Mouse (Mus musculus): ENCODE results near the gene Barx1. TPM values are rescaled to one million over a fixed set of nuclear protein-coding genes. Genes with fewer than 3 reads are reported as not detected.

The Barx1 gene
- polyA plus RNA-seq, 1 experiment from 2014 or later, result 5.7 TPM

DNA sequence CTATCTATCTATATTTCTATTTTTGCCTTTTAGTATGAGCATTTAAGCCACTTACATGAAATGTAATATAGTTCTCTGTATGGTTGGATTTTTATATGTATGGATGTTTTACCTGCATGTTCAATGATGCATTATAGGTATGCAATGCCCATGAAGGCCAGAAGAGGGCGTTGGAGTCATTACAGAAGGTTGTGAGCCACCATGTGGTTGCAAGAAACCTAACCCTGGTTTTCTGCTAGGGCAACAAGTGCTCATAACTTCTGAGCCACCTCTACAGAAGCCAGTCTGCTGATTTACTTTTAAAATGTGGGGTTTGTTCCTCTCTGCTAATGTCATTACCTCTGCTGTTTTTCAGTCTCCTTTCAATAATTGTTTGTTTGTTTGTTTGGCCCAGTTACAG lies 12.2 kb upstream of the Barx1 start:
- H3K4me3 ChIP-seq, result no peak overlapping the region
- no peak overlapping the region for H3K9ac ChIP-seq
- no peak for ATAC-seq (ENCODE audit: low FRiP score)
- H3K4me2 ChIP-seq (replicated peaks), result no peak overlapping the region
- no peak overlapping the region for H3K27ac ChIP-seq
- H3K36me3 ChIP-seq, result no peaks in the 10 kb centered on the region
- 0% methylated on average over 1 of the region's 1 CpGs for WGBS
- no peaks in the 10 kb centered on the region for H3K9me3 ChIP-seq (replicated peaks)
- H3K27me3 ChIP-seq, result peaks cover 26% of the 10 kb centered on the region
- H3K4me1 ChIP-seq, result no peaks in the 10 kb centered on the region

DNA sequence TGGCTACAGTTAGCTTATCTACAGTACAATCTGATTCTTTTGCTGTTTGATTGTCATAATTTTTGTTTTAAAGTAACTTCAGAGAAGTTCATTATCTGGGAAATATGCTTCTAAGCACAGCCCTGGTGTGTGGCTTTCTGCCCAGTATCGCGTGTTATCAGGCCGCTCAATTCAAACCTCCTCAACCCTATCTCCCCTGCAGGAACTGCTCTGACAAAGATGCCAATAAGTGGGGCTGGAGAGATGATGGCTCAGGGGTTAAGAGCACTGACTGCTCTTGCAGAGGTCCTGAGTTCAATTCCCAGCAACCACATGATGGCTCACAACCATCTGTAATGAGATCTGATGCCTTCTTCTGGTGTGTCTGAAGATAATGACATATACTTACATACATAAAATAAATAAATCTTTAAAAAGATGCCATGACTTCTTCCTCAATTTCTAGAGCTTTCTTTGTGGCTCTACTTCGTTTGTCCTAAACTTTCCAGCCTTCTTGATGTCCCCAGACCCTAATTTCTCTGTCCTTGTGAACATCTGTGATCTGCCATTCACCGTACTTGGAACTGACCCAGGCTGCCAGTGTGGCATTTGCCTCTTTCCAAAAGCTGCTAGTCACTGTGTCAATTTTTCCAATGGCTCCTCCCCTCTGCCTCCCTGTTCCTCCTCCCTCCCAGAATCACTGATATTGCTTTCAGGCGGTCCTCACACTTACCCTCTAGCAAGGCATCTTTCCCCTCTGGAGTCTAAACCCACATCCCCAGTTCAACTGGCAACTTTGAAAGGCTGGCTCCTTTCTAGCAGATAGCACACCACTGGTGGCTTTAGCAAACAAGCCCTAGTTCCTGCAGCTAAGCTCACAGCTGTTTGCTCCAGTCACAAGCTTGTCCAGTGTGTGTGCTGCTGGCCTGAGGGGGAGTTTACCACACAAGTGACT lies 11.4 kb upstream of the Barx1 start:
- H3K9ac ChIP-seq, result no peak overlapping the region
- H3K9me3 ChIP-seq (replicated peaks), result no peaks in the 10 kb centered on the region
- WGBS, result 68% methylated on average over 6 of the region's 6 CpGs
- no peak overlapping the region for H3K4me2 ChIP-seq (replicated peaks)
- H3K36me3 ChIP-seq, result no peaks in the 10 kb centered on the region
- no peak overlapping the region for H3K4me3 ChIP-seq
- H3K4me1 ChIP-seq, result no peaks in the 10 kb centered on the region
- no peak overlapping the region for H3K27ac ChIP-seq
- no peak for ATAC-seq (ENCODE audit: low FRiP score)
- peaks cover 33% of the 10 kb centered on the region for H3K27me3 ChIP-seq

DNA sequence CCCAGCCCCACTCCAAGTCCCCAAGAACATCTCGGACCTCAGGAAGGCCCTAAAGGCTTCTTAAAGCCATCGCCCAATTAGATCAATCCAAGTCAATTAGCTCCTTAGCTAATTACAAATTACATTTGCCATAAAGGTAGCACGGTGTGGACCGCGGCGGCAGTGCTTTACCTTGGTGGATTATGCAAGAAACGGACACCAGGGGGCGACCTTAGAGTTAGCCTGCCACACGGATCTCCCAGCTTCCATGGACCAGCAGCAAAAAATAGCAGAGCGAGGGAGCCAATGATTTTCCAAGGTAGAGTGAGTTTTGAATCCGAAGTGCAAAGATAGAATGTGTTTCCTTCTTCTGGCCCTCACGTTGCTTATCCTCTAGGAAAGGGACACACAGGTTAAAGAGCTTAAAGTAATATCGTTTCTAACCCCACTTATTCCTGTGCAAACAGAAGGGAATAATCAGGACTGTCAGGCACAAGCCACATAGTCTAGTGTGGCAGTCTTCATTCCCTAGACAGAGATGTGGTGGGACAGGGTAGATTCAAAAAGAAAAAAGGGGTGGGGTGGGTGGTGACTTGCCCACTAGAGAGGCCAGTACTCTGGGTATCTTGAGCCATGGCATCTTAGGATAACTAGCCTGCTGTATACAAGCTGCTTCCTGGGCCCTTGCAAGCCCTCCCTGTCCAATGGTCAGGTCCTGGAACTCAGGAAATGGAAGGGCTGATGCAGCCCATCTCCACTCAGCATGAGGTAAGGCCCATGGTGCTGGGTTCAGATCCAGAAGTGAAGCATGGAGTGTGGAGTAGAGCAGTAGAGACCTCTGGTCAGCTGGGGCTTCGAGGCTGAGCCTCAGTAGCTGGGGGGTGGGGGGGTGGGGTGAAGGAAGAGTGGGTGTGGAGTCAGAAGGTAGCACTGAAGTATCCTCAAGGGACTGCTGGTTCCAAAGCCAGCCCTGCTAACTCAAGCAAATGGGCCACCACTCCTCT lies 8.7 kb upstream of the Barx1 start:
- ATAC-seq (ENCODE audit: low FRiP score), result peak; percentile 72
- H3K9me3 ChIP-seq (replicated peaks), result no peaks in the 10 kb centered on the region
- H3K36me3 ChIP-seq, result no peaks in the 10 kb centered on the region
- H3K9ac ChIP-seq, result no peak overlapping the region
- H3K27me3 ChIP-seq, result peaks cover 56% of the 10 kb centered on the region
- H3K4me3 ChIP-seq, result no peak overlapping the region
- H3K4me2 ChIP-seq (replicated peaks), result no peak overlapping the region
- 9% methylated on average over 14 of the region's 14 CpGs for WGBS
- no peak overlapping the region for H3K27ac ChIP-seq
- no peaks in the 10 kb centered on the region for H3K4me1 ChIP-seq

DNA sequence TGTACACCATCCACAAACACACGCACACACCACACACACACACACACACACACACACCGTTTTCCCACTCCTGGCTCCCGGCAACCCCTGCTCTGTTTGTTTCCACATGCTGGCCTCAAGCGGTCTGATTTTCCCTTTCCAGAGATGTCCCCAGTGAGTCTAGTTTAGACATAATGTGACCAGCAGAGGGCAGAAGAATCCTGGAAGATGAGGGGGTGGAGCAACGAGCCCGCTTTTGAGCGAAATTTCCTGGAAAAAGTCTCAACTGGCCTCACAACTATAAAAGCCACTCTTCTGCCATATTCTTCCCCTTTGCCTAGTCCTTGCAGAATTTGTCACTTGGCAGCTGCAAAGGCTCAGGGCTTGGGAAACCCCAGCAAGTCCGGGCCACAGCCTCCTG lies 7.2 kb upstream of the Barx1 start:
- H3K9me3 ChIP-seq (replicated peaks), result no peaks in the 10 kb centered on the region
- ATAC-seq (ENCODE audit: low FRiP score), result 0 out of 2 replicates have a peak, but pooled peaks have one; percentile 36
- no peaks in the 10 kb centered on the region for H3K36me3 ChIP-seq
- no peak overlapping the region for H3K9ac ChIP-seq
- 3% methylated on average over 8 of the region's 8 CpGs for WGBS
- peak overlapping the region; percentile 30 for H3K4me2 ChIP-seq (replicated peaks)
- H3K27ac ChIP-seq, result no peak overlapping the region
- peaks cover 72% of the 10 kb centered on the region for H3K27me3 ChIP-seq
- 0 out of 2 replicates have a peak, but pooled peaks cover 5% of the 10 kb centered on the region for H3K4me1 ChIP-seq
- H3K4me3 ChIP-seq, result no peak overlapping the region

DNA sequence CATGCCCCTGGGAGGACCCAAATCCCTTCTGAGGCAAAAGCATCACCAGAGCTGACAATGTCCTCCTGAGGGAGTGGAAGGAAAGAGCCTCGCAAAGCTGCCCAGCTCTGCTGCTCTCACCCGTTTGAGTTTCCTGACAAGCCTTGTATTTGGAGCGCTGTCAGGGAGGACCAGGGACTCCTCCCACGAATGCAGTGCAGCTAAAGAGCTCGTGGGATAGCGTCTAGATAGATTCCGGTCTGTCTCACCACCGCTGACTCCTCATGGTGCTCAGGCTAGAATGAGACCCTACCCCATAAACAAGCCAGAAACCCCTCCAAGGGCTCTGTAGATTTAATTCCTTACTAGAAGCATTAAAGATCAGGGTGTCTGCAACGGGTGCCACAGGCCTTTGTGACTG lies 5.0 kb upstream of the Barx1 start:
- Histone ChIP-seq H3K27ac (no peak overlapping the region), H3K9me3 (replicated peaks) (no peaks in the 10 kb centered on the region), H3K27me3 (peaks cover 91% of the 10 kb centered on the region), H3K4me1 (peaks cover 10% of the 10 kb centered on the region; the same call in 1 of the 2 replicates), H3K9ac (no peak overlapping the region), H3K4me3 (no peak overlapping the region), H3K36me3 (no peaks in the 10 kb centered on the region), H3K4me2 (replicated peaks) (no peak overlapping the region)
- ATAC-seq (ENCODE audit: low FRiP score), result no peak
- WGBS, result 2% methylated on average over 9 of the region's 9 CpGs

DNA sequence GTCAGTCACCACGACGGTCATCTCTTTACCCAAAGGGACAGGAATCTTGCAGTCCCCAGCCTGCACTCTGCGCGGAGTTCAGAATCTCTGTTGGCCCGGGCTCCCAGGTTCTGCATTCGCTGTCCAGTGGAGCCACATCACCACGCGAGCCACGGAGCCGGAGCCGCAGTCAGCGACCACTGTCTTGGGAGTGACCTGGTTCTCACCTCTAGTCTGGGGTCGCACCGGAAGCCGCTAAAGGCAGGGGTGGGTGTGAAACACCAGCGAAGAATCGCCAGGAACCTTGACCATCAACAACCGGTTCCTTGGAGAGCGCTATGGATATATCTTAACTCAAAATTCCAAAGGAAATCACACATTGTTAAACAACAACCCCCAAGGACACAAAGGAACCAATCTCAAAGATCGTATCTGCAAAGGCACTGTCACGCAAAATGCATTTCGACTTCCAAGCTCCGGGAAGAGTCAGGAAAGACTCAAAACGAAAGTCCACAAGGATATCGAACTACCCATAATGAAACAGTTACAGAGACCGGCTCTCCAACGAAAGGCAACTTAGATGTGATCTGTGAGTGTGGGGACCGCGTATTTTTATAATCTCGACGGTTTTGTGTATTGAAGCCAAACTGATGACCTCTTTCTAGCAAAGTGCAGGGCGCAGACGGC lies 4.1 kb upstream of the Barx1 start:
- WGBS, result under 1% methylated on average over 33 of the region's 33 CpGs
- ATAC-seq (ENCODE audit: low FRiP score), result no peak
- Histone ChIP-seq H3K27ac (no peak overlapping the region), H3K4me2 (replicated peaks) (no peak overlapping the region), H3K36me3 (no peaks in the 10 kb centered on the region), H3K9me3 (replicated peaks) (no peaks in the 10 kb centered on the region), H3K4me1 (peaks cover 20% of the 10 kb centered on the region; the same call in 1 of the 2 replicates), H3K9ac (no peak overlapping the region), H3K4me3 (no peak overlapping the region), H3K27me3 (peaks cover 90% of the 10 kb centered on the region)

DNA sequence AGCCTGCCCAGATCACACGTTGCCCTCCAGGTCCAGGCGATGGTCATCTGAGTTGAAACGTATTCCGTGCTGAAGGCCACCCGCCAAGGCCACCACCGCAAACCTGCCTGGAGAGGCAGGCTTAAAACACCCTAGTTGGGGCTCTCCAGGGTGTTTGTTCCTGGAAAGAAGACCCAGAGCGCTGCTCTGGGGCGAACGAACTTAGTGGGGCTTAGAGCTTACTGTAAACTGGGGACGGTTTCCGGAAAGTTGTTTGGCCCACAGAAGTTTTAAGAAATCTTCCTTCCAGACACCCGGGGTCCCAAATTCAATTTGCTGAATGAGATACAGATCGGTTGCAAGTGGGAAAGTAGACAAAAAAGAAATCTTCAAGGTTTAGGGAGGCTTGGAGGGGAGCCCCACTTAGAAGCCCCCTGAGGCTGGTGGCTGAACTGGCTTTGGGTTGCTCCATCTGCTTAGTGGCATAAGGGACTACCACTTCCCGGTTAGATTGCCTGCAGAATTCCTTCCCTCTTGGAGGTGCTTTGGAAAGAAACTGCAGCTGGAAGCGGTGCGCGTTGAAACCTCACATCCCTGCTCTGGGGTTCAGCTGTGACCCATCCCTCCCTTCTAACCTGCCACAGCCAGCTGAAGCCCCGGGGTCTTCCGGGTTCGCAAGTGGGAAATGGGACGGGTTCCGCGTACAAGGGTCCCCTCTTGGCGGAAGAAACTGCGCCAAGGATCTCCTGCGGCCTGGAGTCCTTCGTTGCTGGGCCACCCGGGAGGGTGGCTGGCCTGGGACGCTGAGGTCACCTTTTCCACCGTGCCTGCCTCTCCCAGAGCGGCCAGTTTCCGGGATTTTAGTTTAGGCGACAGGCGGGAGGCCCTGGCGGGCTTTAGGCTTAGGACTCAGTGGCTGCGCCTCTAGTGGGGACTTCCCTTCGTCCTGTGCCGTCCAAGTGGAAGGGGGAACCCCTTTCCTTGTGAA lies 3.3 kb upstream of the Barx1 start:
- H3K27me3 ChIP-seq, result peaks cover 93% of the 10 kb centered on the region
- no peaks in the 10 kb centered on the region for H3K9me3 ChIP-seq (replicated peaks)
- H3K4me3 ChIP-seq, result no peak overlapping the region
- H3K4me1 ChIP-seq, result peaks cover 20% of the 10 kb centered on the region; the same call in 1 of the 2 replicates
- no peak for ATAC-seq (ENCODE audit: low FRiP score)
- WGBS, result 2% methylated on average over 38 of the region's 38 CpGs
- no peak overlapping the region for H3K27ac ChIP-seq
- H3K9ac ChIP-seq, result no peak overlapping the region
- H3K36me3 ChIP-seq, result no peaks in the 10 kb centered on the region
- peak overlapping the region; percentile 31 for H3K4me2 ChIP-seq (replicated peaks)

DNA sequence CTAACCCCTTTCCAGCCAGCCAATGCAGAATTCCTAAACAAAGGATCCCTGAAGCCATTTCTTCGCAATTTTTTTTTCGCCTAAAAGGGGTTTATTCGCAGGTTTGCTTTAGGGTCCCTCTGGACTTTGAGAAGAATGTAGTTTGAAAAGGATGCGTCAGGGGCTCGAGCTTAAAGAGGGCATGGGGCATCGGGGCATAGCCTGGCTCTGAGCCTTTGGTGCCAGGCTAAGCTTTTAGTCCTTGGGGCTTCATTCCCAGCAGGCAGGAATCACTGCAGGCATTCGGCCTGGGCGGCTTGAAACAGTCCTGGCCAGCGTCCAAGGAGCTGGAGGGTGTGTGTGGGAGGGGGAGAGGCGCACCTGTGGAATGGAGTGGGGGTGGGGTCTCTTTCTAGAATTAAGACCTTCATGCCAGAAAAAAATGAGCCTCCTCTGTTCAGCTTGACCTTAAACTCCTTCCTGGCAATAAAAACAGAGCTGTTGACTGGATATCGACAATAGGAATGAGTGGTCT lies 2.5 kb upstream of the Barx1 start:
- no peak overlapping the region for H3K27ac ChIP-seq
- H3K27me3 ChIP-seq, result peaks cover 93% of the 10 kb centered on the region
- H3K4me3 ChIP-seq, result no peak overlapping the region
- H3K9me3 ChIP-seq (replicated peaks), result no peaks in the 10 kb centered on the region
- no peaks in the 10 kb centered on the region for H3K36me3 ChIP-seq
- H3K9ac ChIP-seq, result no peak overlapping the region
- no peak for ATAC-seq (ENCODE audit: low FRiP score)
- WGBS, result 3% methylated on average over 11 of the region's 11 CpGs
- peaks cover 24% of the 10 kb centered on the region; the same call in 1 of the 2 replicates for H3K4me1 ChIP-seq
- H3K4me2 ChIP-seq (replicated peaks), result no peak overlapping the region

DNA sequence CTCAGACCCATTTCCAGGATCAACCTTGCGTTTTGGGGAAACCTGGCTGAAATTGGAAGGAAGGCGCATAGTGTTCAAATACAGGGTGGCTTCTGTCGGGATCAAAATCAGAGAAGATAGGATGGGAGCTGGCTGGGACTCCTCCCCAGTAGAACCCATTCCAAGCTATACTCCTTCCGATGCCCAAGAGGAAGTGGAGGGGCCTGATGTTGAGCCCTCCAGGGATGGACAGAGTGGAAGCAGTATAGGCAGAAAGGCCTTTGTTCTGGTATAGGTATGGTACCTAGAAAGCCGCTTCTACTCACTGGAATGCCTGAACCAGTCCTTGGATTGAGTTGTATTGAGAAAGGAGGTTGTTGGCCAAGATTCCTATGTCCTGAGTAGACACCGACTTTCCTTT lies 2.1 kb upstream of the Barx1 start:
- no peak overlapping the region for H3K9ac ChIP-seq
- H3K36me3 ChIP-seq, result no peaks in the 10 kb centered on the region
- H3K4me1 ChIP-seq, result peaks cover 26% of the 10 kb centered on the region
- H3K4me2 ChIP-seq (replicated peaks), result no peak overlapping the region
- WGBS, result 10% methylated on average over 6 of the region's 6 CpGs
- peaks cover 95% of the 10 kb centered on the region for H3K27me3 ChIP-seq
- H3K4me3 ChIP-seq, result no peak overlapping the region
- H3K27ac ChIP-seq, result no peak overlapping the region
- H3K9me3 ChIP-seq (replicated peaks), result no peaks in the 10 kb centered on the region
- no peak for ATAC-seq (ENCODE audit: low FRiP score)

DNA sequence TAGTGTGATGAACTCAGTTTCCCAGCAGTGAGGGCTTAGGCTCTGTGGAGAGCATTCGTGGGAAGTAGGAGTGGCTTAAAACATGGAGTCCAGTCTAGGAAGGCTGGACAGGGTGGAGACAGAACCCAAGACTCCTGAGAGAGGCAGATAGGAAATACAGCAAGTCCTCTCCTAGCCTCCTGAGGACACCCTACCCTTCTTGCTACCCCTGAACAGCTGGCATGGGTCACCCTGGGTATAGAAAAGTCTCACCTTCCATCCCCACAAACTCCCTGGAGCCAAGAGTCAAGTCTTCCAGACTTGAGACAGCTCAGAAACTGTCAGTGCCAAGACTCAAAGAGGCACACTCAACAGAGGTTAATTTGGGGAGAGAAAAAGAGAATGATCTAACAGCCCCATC lies 1.2 kb upstream of the Barx1 start:
- Histone ChIP-seq H3K9me3 (replicated peaks) (no peaks in the 10 kb centered on the region), H3K4me2 (replicated peaks) (no peak overlapping the region), H3K27ac (no peak overlapping the region), H3K4me1 (peaks cover 31% of the 10 kb centered on the region), H3K36me3 (no peaks in the 10 kb centered on the region), H3K27me3 (peaks cover 95% of the 10 kb centered on the region), H3K9ac (no peak overlapping the region), H3K4me3 (no peak overlapping the region)
- WGBS, result 0% methylated on average over 1 of the region's 1 CpGs
- no peak for ATAC-seq (ENCODE audit: low FRiP score)

Measured in hindbrain, embryonic 12.5 days (tissue).